Mouse (Mus musculus) ovary, postnatal 36 days (tissue): ENCODE results near the gene Snrpa.
A peak's percentile ranks its signal among the peaks of the same experiment; 100 is the strongest.
"Not testable (repeated sequence)": the region's sequence is repeated elsewhere in the genome, so short reads cannot be mapped to it uniquely, and the experiment has no call there.

Experiments used
- DNase-seq: peaks from one replicate; pipeline ENCODE4 v3.0.0; 2022; ENCODE audit warnings: low spot score, mixed read lengths

Snrpa gene

GRCm38 (mm10) chr7:27195681-27196611, at the start of gene Snrpa, which contains the start of gene BC024978:
Gene Snrpa (minus strand): TSS chr7:27196271.
Gene BC024978 (plus strand): TSS chr7:27195781.
- DNase-seq, result peak; percentile 91

- not testable (repeated sequence) for DNase-seq
Measured at GRCm38 (mm10) chr7:27244088-27244487, 48.0 kb upstream of the Snrpa start.

- DNase-seq, result no peak
Measured at GRCm38 (mm10) chr7:27243211-27243610, 47.1 kb upstream of the Snrpa start.

GRCm38 (mm10) chr7:27238568-27238967, 42.5 kb upstream of the Snrpa start:
- DNase-seq, result no peak

- DNase-seq, result no peak
Measured at GRCm38 (mm10) chr7:27237527-27237926, 41.5 kb upstream of the Snrpa start.

DNA sequence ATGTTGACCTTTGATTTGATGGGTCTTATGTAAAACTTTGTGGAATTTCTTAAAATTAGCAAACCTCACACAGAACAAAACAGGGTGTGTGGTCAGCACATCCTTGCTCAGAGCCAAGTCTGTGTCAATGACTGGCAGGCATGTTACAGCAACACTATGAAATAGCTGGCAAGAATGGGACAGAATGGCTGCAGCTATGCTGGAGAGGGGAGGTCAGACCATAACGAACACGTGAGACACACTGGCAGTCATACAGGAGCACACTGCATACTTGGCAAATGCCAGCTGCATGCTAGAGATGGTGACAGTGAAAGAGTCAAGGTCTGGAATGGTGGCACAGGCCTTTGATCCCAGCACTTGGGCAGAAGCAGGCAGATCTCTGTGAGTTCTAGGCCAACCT, 39.7 kb upstream of the Snrpa start:
- DNase-seq, result no peak

GRCm38 (mm10) chr7:27233300-27233699, 37.2 kb upstream of the Snrpa start:
- no peak for DNase-seq

GRCm38 (mm10) chr7:27232781-27233281, 36.8 kb upstream of the Snrpa start, which contains the start of gene Coq8b:
Gene Coq8b (plus strand): TSS chr7:27233023.
- DNase-seq, result peak; percentile 91

DNA sequence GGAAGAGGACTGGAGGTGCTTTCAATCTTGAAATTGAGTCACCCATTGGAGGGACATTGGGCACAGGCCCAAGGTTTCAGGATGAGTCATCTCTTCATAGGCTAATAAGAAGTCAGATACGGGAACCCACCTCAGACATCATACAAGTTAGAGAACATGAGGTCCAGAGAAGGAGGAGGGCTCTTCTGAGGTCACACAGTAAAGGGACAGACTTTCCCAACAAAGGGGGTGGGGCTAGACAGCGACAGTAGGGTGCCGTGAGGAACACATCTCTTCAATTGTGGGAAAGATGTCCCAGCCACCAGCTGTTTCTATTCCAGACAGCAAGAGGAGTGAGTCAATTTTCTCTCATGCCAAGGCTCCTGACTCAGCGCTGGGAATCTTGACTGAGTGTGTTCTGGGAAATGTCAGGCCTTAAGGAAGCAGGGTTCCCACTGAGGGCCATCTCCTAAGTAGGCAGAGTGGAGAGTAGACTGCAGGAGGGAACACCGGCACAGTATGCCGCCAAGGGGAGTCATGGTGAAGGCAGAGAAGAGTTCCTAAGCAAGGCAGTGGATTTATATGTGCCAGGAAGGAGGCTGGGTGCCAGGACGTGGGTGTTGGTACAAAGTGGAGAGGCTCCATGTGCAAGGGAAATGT, 35.7 kb upstream of the Snrpa start:
- no peak for DNase-seq

DNA sequence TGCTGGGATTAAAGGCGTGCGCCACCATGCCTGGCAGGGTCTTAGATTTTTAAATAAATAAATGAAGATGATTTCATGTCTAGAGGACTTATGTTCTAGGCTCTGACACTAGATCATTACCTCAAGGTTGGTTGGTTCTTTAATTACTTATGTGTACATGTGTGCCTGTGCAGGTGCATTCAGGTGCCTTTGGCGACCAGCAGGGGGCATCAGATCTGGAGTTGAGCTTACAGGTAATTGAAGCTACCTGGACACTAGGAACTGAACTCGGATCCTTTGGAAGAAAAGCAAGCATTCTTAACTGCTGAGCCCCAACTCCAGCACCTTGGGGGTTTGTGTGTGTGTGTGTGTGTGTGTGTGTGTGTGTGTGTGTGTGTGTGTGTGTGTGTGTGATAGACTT, 34.7 kb upstream of the Snrpa start:
- no peak for DNase-seq

DNA sequence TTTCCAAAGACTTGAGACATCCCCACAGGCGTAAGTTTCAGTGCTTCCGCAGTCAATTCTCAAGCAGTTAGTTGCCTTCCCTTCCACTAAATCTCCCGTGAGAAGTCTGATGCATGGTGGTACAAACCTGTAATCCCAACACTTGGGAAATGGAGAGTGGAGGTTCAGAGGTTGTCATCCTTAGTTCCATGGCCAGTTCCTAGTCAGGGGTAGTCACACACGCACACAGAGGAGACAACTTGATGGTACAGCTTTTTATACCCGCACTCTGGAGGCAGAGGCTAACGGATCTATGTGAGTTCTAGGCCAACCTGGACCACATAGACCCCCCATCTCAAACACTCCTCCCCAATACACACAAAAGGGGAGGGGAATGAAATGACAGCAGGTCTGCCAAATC, 32.8 kb upstream of the Snrpa start:
- DNase-seq, result no peak

- peak; percentile 91 for DNase-seq
Measured at GRCm38 (mm10) chr7:27228281-27228821, 32.3 kb upstream of the Snrpa start, which contains the start of gene Itpkc. Gene Itpkc (minus strand): TSS chr7:27228661.

- DNase-seq, result no peak
Measured at GRCm38 (mm10) chr7:27227676-27228075, 31.6 kb upstream of the Snrpa start.

GRCm38 (mm10) chr7:27227276-27227675, 31.2 kb upstream of the Snrpa start:
- no peak for DNase-seq

DNA sequence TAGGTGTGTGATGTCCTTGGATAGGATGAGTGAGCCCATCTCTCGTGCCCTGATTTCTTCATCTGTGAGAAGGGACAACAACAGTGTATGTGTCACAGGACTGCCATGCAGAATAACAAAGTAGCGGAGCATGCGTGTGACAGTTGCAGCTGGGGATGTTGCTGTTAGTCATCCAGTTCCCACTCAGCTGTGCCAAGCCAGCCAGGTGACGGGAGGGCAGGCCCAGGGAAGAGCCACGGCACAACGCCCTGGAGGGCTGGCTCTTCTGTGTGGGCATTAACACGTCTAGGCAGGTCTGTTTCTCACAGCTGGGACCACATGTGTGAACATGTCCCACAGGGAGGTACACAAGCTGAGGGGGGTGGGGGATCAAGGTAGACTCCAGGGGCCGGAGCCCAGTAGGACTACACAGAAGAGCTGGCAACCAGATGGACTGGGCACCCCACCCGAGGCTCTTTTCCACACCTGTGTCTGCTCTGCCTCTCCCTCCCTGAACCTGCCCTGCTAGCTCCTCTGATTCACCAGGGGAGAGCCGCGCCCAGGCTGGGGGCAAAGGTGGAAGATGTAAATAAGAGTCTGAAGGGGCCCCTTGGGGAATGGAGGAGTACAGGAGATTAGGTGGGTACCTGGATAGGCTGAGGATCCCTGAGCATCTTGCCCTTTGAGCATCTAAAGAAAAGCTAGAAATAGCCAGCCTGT, 29.0 kb upstream of the Snrpa start:
- no peak for DNase-seq

DNA sequence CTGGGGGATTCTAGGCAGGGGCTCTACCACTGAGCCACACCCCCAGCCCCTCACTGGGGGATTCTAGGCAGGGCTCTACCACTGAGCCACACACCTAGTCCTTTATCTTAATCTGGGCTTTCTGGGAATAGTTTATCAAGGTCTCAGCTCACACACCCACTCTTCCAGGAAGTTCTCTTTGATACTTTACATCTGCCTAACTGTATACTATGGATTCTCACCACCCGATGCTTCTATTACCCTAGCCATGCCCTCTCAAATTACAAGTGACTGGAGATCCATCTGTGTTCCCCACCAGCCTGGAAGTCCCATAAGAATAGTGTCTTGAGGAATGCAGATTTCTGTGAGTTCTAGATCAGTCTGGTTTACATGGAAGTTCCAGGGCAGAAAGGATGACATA, 26.5 kb upstream of the Snrpa start:
- no peak for DNase-seq

GRCm38 (mm10) chr7:27221939-27222338, 25.9 kb upstream of the Snrpa start:
- DNase-seq, result no peak

GRCm38 (mm10) chr7:27219937-27220336, 23.9 kb upstream of the Snrpa start:
- no peak for DNase-seq

- DNase-seq, result no peak
Measured at GRCm38 (mm10) chr7:27218586-27218985, 22.5 kb upstream of the Snrpa start.

- DNase-seq, result no peak
Measured at GRCm38 (mm10) chr7:27212626-27213025, 16.6 kb upstream of the Snrpa start.

GRCm38 (mm10) chr7:27203730-27204449, 7.8 kb upstream of the Snrpa start:
- no peak for DNase-seq
